Mouse (Mus musculus) hindbrain, embryonic 16.5 days (tissue): ENCODE results near the gene Coq10b. TPM values are rescaled to one million over a fixed set of nuclear protein-coding genes. Genes with fewer than 3 reads are reported as not detected.
A peak's percentile ranks its signal among the peaks of the same experiment; 100 is the strongest.
"Not testable (repeated sequence)": the region's sequence is repeated elsewhere in the genome, so short reads cannot be mapped to it uniquely, and the experiment has no call there.

ENCODE experiments used
- ATAC-seq: fragments of 200-750 bp; cut with Nextera tagmentation; 2 replicates; pipeline ENCODE4 v1.8.0; 2017; ENCODE audit warnings: moderate TSS enrichment, moderate library complexity
- H3K27ac ChIP-seq: fragments of 300-500 bp; sonication (generic); 2 replicates; pipeline ENCODE4 v1.5.1; 2014; ENCODE audit warnings: low read depth, mild to moderate bottlenecking, control low read depth, low read length, moderate library complexity
- H3K27me3 ChIP-seq: fragments of 300-500 bp; sonication (generic); replicated peaks from 2 replicates; pipeline ENCODE4 v1.6.1; 2014; ENCODE audit warnings: low read length; ENCODE audit not compliant: control insufficient read depth, insufficient read depth
- H3K36me3 ChIP-seq: fragments of 300-500 bp; sonication (generic); 2 replicates; pipeline ENCODE4 v1.6.1; 2014; ENCODE audit warnings: mild to moderate bottlenecking, low read length, moderate library complexity, mixed read lengths; ENCODE audit not compliant: control insufficient read depth, insufficient read depth
- H3K4me1 ChIP-seq: fragments of 300-500 bp; sonication (generic); 2 replicates; pipeline ENCODE4 v1.6.1; 2014; ENCODE audit warnings: low read depth, low read length; ENCODE audit not compliant: control insufficient read depth, insufficient read depth
- H3K4me2 ChIP-seq: fragments of 300-500 bp; sonication (generic); 2 replicates; pipeline ENCODE4 v1.6.1; 2014; ENCODE audit warnings: mild to moderate bottlenecking, low read length, control low read depth, moderate library complexity
- H3K4me3 ChIP-seq: fragments of 300-500 bp; sonication (generic); 2 replicates; pipeline ENCODE4 v1.5.1; 2014; ENCODE audit warnings: mild to moderate bottlenecking, low read length, control low read depth, moderate library complexity
- H3K9ac ChIP-seq: fragments of 300-500 bp; sonication (generic); 2 replicates; pipeline ENCODE4 v1.6.1; 2014; ENCODE audit warnings: low read depth, mild to moderate bottlenecking, control low read depth, low read length, moderate library complexity
- H3K9me3 ChIP-seq: fragments of 300-500 bp; sonication (generic); 2 replicates; pipeline ENCODE4 v1.6.1; 2014; ENCODE audit warnings: mild to moderate bottlenecking, low read length, moderate library complexity; ENCODE audit not compliant: control insufficient read depth
- WGBS: fragments of 180-500 bp; shearing (Covaris S2); extraction: QIAGEN DNeasy Blood & Tissue Kit; methylation state at CpG from one replicate; pipeline ENCODE4 v1.1.7; 2014; 5-methylcytosine and 5-hydroxymethylcytosine counted together
- polyA plus RNA-seq: library from polyadenylated mRNA; unstranded; fragments of >200 nt; fragmentation: Nextera tagmentation; extraction: Ambion mirVana; gene quantifications from 2 replicates; pipeline ENCODE4 v1.2.1, GENCODE M21; 2015

Gene Coq10b
- polyA plus RNA-seq, result 27.0 and 28.9 TPM in 2 replicates

GRCm38 (mm10) chr1:55052355-55052953, at the start of gene Coq10b:
Coq10b (plus strand) TSS chr1:55052770.
- under 1% methylated on average over 36 of the region's 46 CpGs for WGBS
- Histone ChIP-seq H3K4me1 (peaks cover 10% of the 10 kb centered on the region), H3K27ac (peak within 1 kb of the TSS; percentile 88), H3K9me3 (no peaks in the 10 kb centered on the region), H3K4me3 (peak within 1 kb of the TSS; percentile 65), H3K4me2 (peak within 1 kb of the TSS; percentile 72), H3K27me3 (no peaks in the 10 kb centered on the region), H3K9ac (peak within 1 kb of the TSS; percentile 85), H3K36me3 (no peaks in the 10 kb centered on the region; the same call in 1 of the 2 replicates)
- ATAC-seq, result peak; percentile 100

GRCm38 (mm10) chr1:55008313-55008712, 44.3 kb upstream of the Coq10b start:
- not testable (repeated sequence) for H3K27ac ChIP-seq, H3K9me3 ChIP-seq, H3K4me3 ChIP-seq, H3K27me3 ChIP-seq, H3K4me1 ChIP-seq, H3K4me2 ChIP-seq, ATAC-seq, H3K9ac ChIP-seq
- 95% methylated on average over 2 of the region's 2 CpGs for WGBS
- H3K36me3 ChIP-seq, result peaks cover 37% of the 10 kb centered on the region

GRCm38 (mm10) chr1:55012513-55012912, 40.1 kb upstream of the Coq10b start:
- H3K4me3 ChIP-seq, result no peak overlapping the region
- ATAC-seq, result no peak
- WGBS, result 52% methylated on average over 3 of the region's 3 CpGs

GRCm38 (mm10) chr1:55021907-55022306, 30.7 kb upstream of the Coq10b start:
- Histone ChIP-seq H3K4me3 (no peak overlapping the region), H3K4me1 (peaks cover 9% of the 10 kb centered on the region), H3K27me3 (no peaks in the 10 kb centered on the region), H3K9ac (no peak overlapping the region), H3K27ac (no peak overlapping the region), H3K36me3 (peaks cover 5% of the 10 kb centered on the region), H3K9me3 (no peaks in the 10 kb centered on the region), H3K4me2 (no peak overlapping the region)
- no peak for ATAC-seq

More at GRCm38 (mm10) chr1:55012513-55012912, 40.1 kb upstream of the Coq10b start:
- no peaks in the 10 kb centered on the region for H3K4me1 ChIP-seq
- no peaks in the 10 kb centered on the region for H3K9me3 ChIP-seq
- H3K36me3 ChIP-seq, result peaks cover 30% of the 10 kb centered on the region
- no peaks in the 10 kb centered on the region for H3K27me3 ChIP-seq
- H3K9ac ChIP-seq, result no peak overlapping the region
- H3K4me2 ChIP-seq, result no peak overlapping the region
- no peak overlapping the region for H3K27ac ChIP-seq

GRCm38 (mm10) chr1:55025656-55026430, 26.7 kb upstream of the Coq10b start:
- Histone ChIP-seq H3K4me2 (peak overlapping the region; percentile 88), H3K9me3 (no peaks in the 10 kb centered on the region), H3K36me3 (no peaks in the 10 kb centered on the region), H3K4me1 (peaks cover 9% of the 10 kb centered on the region), H3K9ac (peak overlapping the region; percentile 91), H3K27ac (peak overlapping the region; percentile 88), H3K4me3 (peak overlapping the region; percentile 87), H3K27me3 (no peaks in the 10 kb centered on the region)
- 13% methylated on average over 10 of the region's 10 CpGs for WGBS
- ATAC-seq, result no peak

GRCm38 (mm10) chr1:55026444-55027252, 25.9 kb upstream of the Coq10b start:
- Histone ChIP-seq H3K27me3 (no peaks in the 10 kb centered on the region), H3K4me3 (peak overlapping the region; percentile 87), H3K9me3 (no peaks in the 10 kb centered on the region), H3K27ac (peak overlapping the region; percentile 88), H3K4me2 (peak overlapping the region; percentile 88), H3K36me3 (no peaks in the 10 kb centered on the region), H3K9ac (peak overlapping the region; percentile 91), H3K4me1 (peaks cover 9% of the 10 kb centered on the region)
- WGBS, result under 1% methylated on average over 55 of the region's 55 CpGs
- ATAC-seq, result peak; percentile 80

- H3K4me1 ChIP-seq, result peaks cover 9% of the 10 kb centered on the region
- H3K4me2 ChIP-seq, result peak within 1 kb of the TSS; percentile 88
- no peaks in the 10 kb centered on the region for H3K36me3 ChIP-seq
- 2% methylated on average over 43 of the region's 46 CpGs for WGBS
- peak within 1 kb of the TSS; percentile 87 for H3K4me3 ChIP-seq
- peak within 1 kb of the TSS; percentile 88 for H3K27ac ChIP-seq
- H3K9me3 ChIP-seq, result no peaks in the 10 kb centered on the region
- no peaks in the 10 kb centered on the region for H3K27me3 ChIP-seq
- ATAC-seq, result peak; percentile 99
- peak within 1 kb of the TSS; percentile 91 for H3K9ac ChIP-seq
Observed at GRCm38 (mm10) chr1:55027253-55027801, 25.2 kb upstream of the Coq10b start, which contains the start of gene Sf3b1. Sf3b1 (minus strand) TSS chr1:55027481.

- Histone ChIP-seq H3K4me3 (peak overlapping the region; percentile 87), H3K9ac (no peak overlapping the region), H3K4me2 (peak overlapping the region; percentile 55), H3K27me3 (no peaks in the 10 kb centered on the region), H3K27ac (no peak overlapping the region), H3K9me3 (no peaks in the 10 kb centered on the region), H3K4me1 (peaks cover 9% of the 10 kb centered on the region), H3K36me3 (no peaks in the 10 kb centered on the region)
- no peak for ATAC-seq
- 87% methylated on average over 1 of the region's 1 CpGs for WGBS
Observed at GRCm38 (mm10) chr1:55027966-55028365, 24.6 kb upstream of the Coq10b start.
